Mouse (Mus musculus) olfactory bulb, adult 2 months (tissue): ENCODE data around the gene Cyp1b1.

Experiments
- CTCF ChIP-seq: fragments of 200-500 bp; IDR thresholded peaks from 2 replicates; pipeline ENCODE4 v1.5.1; 2012; ENCODE audit warnings: low read depth, mild to moderate bottlenecking, low read length, moderate library complexity; ENCODE audit not compliant: insufficient read depth
- POLR2A ChIP-seq: fragments of 200-500 bp; IDR thresholded peaks from 2 replicates; pipeline ENCODE4 v1.6.1; 2012; ENCODE audit warnings: mild to moderate bottlenecking, low read depth, low read length, moderate library complexity; ENCODE audit not compliant: insufficient read depth

GRCm38 (mm10) chr17:79728053-79728584 is 13.3 kb upstream of the Cyp1b1 start:
- TF ChIP-seq CTCF (no peak), POLR2A (no peak)
